Mouse (Mus musculus): Measurements from ENCODE around the gene Gm3424.
"Not testable (repeated sequence)": the region's sequence is repeated elsewhere in the genome, so short reads cannot be mapped to it uniquely, and the experiment has no call there.

The Gm3424 gene

GRCm38 (mm10) chr14:5830229-5830628, at the start of gene Gm3424:
Gene Gm3424, minus strand, starts transcription at chr14:5830329.
- not testable (repeated sequence) for DNase-seq (ENCODE audit: extremely low read depth, low read depth, low spot score)

- DNase-seq (ENCODE audit: extremely low read depth, low read depth, low spot score): not testable (repeated sequence)
Observed at GRCm38 (mm10) chr14:5879791-5880190, 49.7 kb upstream of the Gm3424 start.

GRCm38 (mm10) chr14:5879136-5879535, 49.0 kb upstream of the Gm3424 start:
- not testable (repeated sequence) for DNase-seq (ENCODE audit: extremely low read depth, low read depth, low spot score)

DNA sequence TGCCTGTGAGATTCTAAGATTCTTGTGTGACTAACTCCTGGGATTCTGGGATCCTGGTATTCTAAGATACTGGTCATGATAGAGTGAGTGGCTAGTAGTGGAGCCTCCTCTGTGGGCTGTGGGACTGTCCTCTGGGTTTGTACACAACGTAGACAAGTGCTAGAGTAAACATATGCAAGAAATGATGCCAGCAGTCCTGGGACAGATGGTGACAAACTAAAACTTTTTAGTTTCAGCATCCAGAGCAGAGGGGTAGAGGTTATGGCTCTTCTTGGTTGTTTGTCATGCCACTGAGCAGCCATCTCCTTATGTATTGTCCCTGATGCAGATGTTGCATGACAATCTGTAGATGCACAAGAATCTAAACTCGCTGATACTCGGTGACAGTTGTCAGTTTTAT, 25.8 kb upstream of the Gm3424 start:
- DNase-seq (ENCODE audit: extremely low read depth, low read depth, low spot score): not testable (repeated sequence)

DNA sequence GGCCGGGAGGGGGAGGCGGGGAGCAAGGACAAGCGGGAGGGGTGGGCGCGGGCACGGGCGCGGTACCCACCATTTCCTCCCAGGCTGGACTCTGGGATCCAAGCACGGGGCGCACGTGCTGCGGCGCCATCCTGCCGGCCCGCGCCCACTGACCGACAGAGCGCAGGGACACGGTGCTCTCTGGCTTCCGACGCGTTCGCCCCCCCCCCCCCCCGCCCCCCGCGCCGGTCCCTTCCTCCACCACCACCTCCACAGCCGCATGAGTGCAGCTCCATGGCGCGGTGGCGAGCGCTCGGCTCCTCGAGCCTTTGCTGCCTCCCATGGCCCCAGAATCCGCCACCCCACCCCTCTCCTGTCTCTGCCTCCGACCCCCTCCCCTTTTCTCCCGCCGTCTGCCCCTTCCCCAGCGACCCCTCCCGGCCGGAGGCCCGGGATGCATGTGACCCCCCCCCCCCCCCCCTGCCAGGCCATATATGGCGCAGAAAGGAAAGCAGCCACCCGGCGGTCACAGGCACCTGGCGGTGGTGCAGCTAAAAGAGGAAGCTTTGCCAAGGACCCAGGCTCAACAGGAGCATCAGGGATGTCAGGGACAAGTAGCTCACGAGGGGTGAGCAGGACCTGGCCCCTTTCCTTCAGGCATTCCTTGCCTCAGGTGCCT, 17.3 kb downstream of the Gm3424 start:
- not testable (repeated sequence) for DNase-seq (ENCODE audit: extremely low read depth, low read depth, low spot score)

- not testable (repeated sequence) for DNase-seq (ENCODE audit: extremely low read depth, low read depth, low spot score)
Observed at GRCm38 (mm10) chr14:5807882-5808281, 22.2 kb downstream of the Gm3424 start, which contains the start of gene Gm3383. Gene Gm3383, minus strand, starts transcription at chr14:5807982.

All from fat pad, adult 2 months (tissue).